Mouse (Mus musculus): ENCODE measurements at regions not wholly inside any gene's neighbourhood (a gene's known extent, or its start where the extent isn't known, plus 50 kb on each side); places are given as distances from the start of the nearest gene placed in this dataset.

DNA sequence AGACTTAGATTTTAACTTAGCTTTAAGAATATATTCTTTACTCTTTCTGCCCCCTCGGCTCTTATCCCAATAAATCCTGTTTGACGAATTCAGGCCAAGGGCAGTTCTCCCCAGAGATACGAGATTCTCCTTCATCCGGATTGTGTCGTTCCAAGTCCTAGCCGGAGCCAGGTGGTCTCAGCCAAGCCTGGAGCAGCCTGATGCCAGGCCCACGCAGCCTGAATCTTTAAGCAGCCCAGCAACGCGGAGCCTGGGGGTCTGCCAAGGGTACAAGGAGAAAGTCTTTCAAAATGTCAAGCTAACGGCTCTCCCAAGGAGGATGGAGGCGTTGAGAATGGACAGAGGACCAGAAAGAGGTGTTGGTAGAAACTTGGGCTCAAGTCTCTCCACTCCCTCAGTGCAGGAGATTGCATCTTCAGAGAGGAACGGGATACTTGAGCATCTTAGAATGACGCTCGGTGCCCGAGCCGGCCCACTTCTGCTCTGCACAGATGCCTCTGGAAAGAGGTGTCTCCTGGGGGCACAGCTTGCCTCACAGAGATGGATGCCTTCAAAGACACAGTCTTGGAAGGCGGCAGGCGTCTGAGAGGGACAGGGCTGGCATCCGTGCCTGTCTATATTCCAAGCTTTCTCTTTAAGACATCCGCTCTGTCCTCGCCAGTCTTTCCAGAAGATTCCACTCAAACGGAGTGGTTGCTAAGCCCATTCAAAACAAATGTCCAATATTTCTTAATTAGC is 145.2 kb upstream of the Ubl3 start:
- no peak overlapping the region for H3K27ac ChIP-seq (ENCODE audit: low read depth, low read length)
- H3K4me2 ChIP-seq, result no peak overlapping the region
- WGBS (ENCODE audit: insufficient replicate concordance), result 80% methylated on average over 22 of the region's 22 CpGs
- H3K36me3 ChIP-seq (ENCODE audit: control insufficient read depth, insufficient read depth, low read length), result no peaks in the 10 kb centered on the region
- no peak overlapping the region for H3K4me3 ChIP-seq (ENCODE audit: low read depth, low read length)
- H3K27me3 ChIP-seq (ENCODE audit: control insufficient read depth, insufficient read depth, low read length), result no peaks in the 10 kb centered on the region
- no peaks in the 10 kb centered on the region for H3K9me3 ChIP-seq (replicated peaks; ENCODE audit: control insufficient read depth, low read length)
- no peaks in the 10 kb centered on the region for H3K4me1 ChIP-seq (ENCODE audit: control insufficient read depth, insufficient read depth, low read length)
- H3K9ac ChIP-seq (ENCODE audit: low read depth, low read length), result no peak overlapping the region
- ATAC-seq (replicated peaks; ENCODE audit: insufficient number of reproducible peaks, low FRiP score, low TSS enrichment), result no peak

DNA sequence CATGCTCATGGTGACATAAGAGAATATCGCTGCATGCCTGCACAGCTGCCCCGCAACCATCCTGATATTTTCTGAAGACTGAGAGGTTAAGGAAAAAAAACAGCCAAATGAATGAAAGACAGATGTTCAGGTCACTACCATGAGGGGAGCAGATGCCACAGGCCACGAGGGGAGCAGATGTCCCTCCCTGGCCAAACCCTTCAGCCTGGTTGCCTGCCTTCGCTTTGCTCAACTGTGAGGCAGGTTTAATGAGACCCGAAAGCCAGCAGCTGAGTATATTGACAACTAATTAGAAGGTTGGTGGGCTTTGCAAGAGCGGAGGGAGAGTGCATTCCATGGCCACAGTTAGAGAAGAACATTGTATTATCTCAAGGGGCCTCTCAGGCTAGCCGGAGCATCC is 141.8 kb upstream of the Ubl3 start:
- H3K9me3 ChIP-seq (replicated peaks; ENCODE audit: control insufficient read depth, low read length), result no peaks in the 10 kb centered on the region
- no peak overlapping the region for H3K9ac ChIP-seq (ENCODE audit: low read depth, low read length)
- H3K27ac ChIP-seq (ENCODE audit: low read depth, low read length), result no peak overlapping the region
- no peaks in the 10 kb centered on the region for H3K36me3 ChIP-seq (ENCODE audit: control insufficient read depth, insufficient read depth, low read length)
- WGBS (ENCODE audit: insufficient replicate concordance), result 70% methylated on average over 7 of the region's 7 CpGs
- peaks cover 11% of the 10 kb centered on the region for H3K4me1 ChIP-seq (ENCODE audit: control insufficient read depth, insufficient read depth, low read length)
- ATAC-seq (replicated peaks; ENCODE audit: insufficient number of reproducible peaks, low FRiP score, low TSS enrichment), result no peak
- H3K4me2 ChIP-seq, result no peak overlapping the region
- no peaks in the 10 kb centered on the region for H3K27me3 ChIP-seq (ENCODE audit: control insufficient read depth, insufficient read depth, low read length)
- H3K4me3 ChIP-seq (ENCODE audit: low read depth, low read length), result no peak overlapping the region

GRCm38 (mm10) chr5:148691486-148691885 is 138.9 kb upstream of the Ubl3 start:
- Histone ChIP-seq H3K4me2 (no peak overlapping the region), H3K4me1 (ENCODE audit: control insufficient read depth, insufficient read depth, low read length) (peaks cover 11% of the 10 kb centered on the region), H3K4me3 (ENCODE audit: low read depth, low read length) (no peak overlapping the region), H3K27ac (ENCODE audit: low read depth, low read length) (no peak overlapping the region), H3K36me3 (ENCODE audit: control insufficient read depth, insufficient read depth, low read length) (no peaks in the 10 kb centered on the region), H3K9me3 (replicated peaks; ENCODE audit: control insufficient read depth, low read length) (no peaks in the 10 kb centered on the region), H3K27me3 (ENCODE audit: control insufficient read depth, insufficient read depth, low read length) (no peaks in the 10 kb centered on the region), H3K9ac (ENCODE audit: low read depth, low read length) (no peak overlapping the region)
- ATAC-seq (replicated peaks; ENCODE audit: insufficient number of reproducible peaks, low FRiP score, low TSS enrichment), result no peak
- WGBS (ENCODE audit: insufficient replicate concordance), result 76% methylated on average over 7 of the region's 7 CpGs

DNA sequence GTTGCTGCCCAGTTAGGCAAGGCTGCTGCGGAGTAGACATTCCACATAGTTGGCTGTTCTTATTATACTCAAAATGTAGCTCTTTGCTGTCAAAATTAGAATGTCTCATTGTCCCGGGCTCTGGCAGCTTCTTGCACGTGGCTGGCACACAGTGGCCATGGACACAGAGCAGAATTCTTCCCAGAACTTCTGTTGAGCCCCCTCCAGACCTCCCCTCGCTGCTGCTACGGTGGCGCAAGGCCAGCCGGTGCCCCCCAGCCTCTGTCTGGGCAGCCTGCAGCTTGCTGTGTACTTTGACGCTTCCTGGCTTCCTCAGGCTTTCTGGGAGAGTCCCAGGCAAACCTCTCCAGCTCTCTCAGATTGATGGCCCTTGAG is 138.2 kb upstream of the Ubl3 start:
- Histone ChIP-seq H3K4me3 (ENCODE audit: low read depth, low read length) (no peak overlapping the region), H3K36me3 (ENCODE audit: control insufficient read depth, insufficient read depth, low read length) (no peaks in the 10 kb centered on the region), H3K27ac (ENCODE audit: low read depth, low read length) (no peak overlapping the region), H3K9me3 (replicated peaks; ENCODE audit: control insufficient read depth, low read length) (no peaks in the 10 kb centered on the region), H3K27me3 (ENCODE audit: control insufficient read depth, insufficient read depth, low read length) (no peaks in the 10 kb centered on the region), H3K4me1 (ENCODE audit: control insufficient read depth, insufficient read depth, low read length) (peaks cover 11% of the 10 kb centered on the region), H3K9ac (ENCODE audit: low read depth, low read length) (no peak overlapping the region), H3K4me2 (no peak overlapping the region)
- 54% methylated on average over 8 of the region's 8 CpGs for WGBS (ENCODE audit: insufficient replicate concordance)
- no peak for ATAC-seq (replicated peaks; ENCODE audit: insufficient number of reproducible peaks, low FRiP score, low TSS enrichment)

DNA sequence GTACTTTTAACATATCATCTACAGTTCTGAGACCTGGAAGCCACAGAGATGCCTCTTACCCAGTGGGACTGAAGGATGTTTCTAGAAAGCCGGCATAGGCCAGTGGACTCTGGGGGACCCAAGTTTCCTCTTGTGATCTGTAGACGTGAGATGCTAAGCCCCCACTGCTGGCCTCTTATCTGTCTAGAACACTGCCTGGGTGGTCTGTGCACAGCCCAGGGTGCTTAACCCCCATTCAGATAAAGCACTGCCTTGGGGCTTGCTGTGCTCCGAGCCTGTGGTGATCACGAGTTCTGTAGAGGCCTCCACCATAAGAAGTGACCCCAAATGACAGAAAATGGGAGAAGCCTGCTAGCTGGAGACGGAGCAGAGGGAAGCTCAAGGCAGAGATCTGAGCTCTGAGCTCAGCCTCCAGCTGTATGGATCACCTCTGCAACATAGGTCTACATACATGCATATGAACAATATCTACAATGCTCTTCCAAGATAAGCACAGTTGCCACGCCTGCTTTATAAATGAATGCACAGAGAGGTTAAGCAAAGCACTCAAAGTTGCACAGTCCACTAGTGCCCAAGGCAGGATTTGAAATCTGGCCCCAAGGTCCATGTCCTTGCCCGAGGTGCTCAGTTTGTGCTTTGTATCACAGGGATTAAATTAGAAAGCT is 137.7 kb upstream of the Ubl3 start:
- Histone ChIP-seq H3K27ac (ENCODE audit: low read depth, low read length) (no peak overlapping the region), H3K9ac (ENCODE audit: low read depth, low read length) (no peak overlapping the region), H3K4me1 (ENCODE audit: control insufficient read depth, insufficient read depth, low read length) (peaks cover 11% of the 10 kb centered on the region), H3K36me3 (ENCODE audit: control insufficient read depth, insufficient read depth, low read length) (no peaks in the 10 kb centered on the region), H3K27me3 (ENCODE audit: control insufficient read depth, insufficient read depth, low read length) (no peaks in the 10 kb centered on the region), H3K9me3 (replicated peaks; ENCODE audit: control insufficient read depth, low read length) (no peaks in the 10 kb centered on the region), H3K4me2 (peak overlapping the region; percentile 17), H3K4me3 (ENCODE audit: low read depth, low read length) (no peak overlapping the region)
- WGBS (ENCODE audit: insufficient replicate concordance), result 41% methylated on average over 7 of the region's 7 CpGs
- ATAC-seq (replicated peaks; ENCODE audit: insufficient number of reproducible peaks, low FRiP score, low TSS enrichment), result peak; percentile 70

- H3K4me3 ChIP-seq (ENCODE audit: low read depth, low read length), result no peak overlapping the region
- ATAC-seq (replicated peaks; ENCODE audit: insufficient number of reproducible peaks, low FRiP score, low TSS enrichment), result 0 out of 2 replicates have a peak, but pooled peaks have one; percentile 52
- no peaks in the 10 kb centered on the region for H3K27me3 ChIP-seq (ENCODE audit: control insufficient read depth, insufficient read depth, low read length)
- no peaks in the 10 kb centered on the region for H3K36me3 ChIP-seq (ENCODE audit: control insufficient read depth, insufficient read depth, low read length)
- no peak overlapping the region for H3K27ac ChIP-seq (ENCODE audit: low read depth, low read length)
- H3K9ac ChIP-seq (ENCODE audit: low read depth, low read length), result no peak overlapping the region
- 72% methylated on average over 9 of the region's 9 CpGs for WGBS (ENCODE audit: insufficient replicate concordance)
- 0 out of 2 replicates have a peak, but pooled peaks cover 3% of the 10 kb centered on the region for H3K9me3 ChIP-seq (replicated peaks; ENCODE audit: control insufficient read depth, low read length)
- H3K4me1 ChIP-seq (ENCODE audit: control insufficient read depth, insufficient read depth, low read length), result peaks cover 11% of the 10 kb centered on the region
- no peak overlapping the region for H3K4me2 ChIP-seq
These were observed 136.7 kb upstream of the Ubl3 start for GRCm38 (mm10) chr5:148689297-148689696.

DNA sequence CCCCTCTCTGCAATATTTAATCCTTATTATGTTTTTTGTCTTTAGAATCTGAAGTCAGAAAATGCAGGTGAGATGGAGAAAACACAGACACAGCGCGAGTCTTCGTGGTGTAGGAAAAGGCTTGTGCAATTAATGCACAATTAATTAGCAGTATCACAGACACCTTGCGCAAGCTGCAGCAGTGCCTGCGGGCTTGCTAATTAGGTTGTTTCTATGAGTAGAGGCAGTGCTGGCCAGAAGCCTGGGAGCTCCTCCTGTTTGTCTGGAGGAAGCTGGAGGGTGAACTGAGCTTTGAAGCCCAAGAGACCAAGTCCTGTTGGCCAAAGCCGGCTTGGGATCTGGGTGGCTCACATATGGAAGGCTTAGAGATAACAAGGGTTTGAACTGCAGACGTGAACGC is 135.9 kb upstream of the Ubl3 start:
- no peaks in the 10 kb centered on the region for H3K36me3 ChIP-seq (ENCODE audit: control insufficient read depth, insufficient read depth, low read length)
- no peak overlapping the region for H3K27ac ChIP-seq (ENCODE audit: low read depth, low read length)
- H3K9me3 ChIP-seq (replicated peaks; ENCODE audit: control insufficient read depth, low read length), result 0 out of 2 replicates have a peak, but pooled peaks cover 3% of the 10 kb centered on the region
- H3K4me1 ChIP-seq (ENCODE audit: control insufficient read depth, insufficient read depth, low read length), result peaks cover 11% of the 10 kb centered on the region
- no peaks in the 10 kb centered on the region for H3K27me3 ChIP-seq (ENCODE audit: control insufficient read depth, insufficient read depth, low read length)
- no peak for ATAC-seq (replicated peaks; ENCODE audit: insufficient number of reproducible peaks, low FRiP score, low TSS enrichment)
- 81% methylated on average over 8 of the region's 8 CpGs for WGBS (ENCODE audit: insufficient replicate concordance)
- H3K9ac ChIP-seq (ENCODE audit: low read depth, low read length), result no peak overlapping the region
- H3K4me3 ChIP-seq (ENCODE audit: low read depth, low read length), result no peak overlapping the region
- H3K4me2 ChIP-seq, result no peak overlapping the region

GRCm38 (mm10) chr5:148687827-148688226 is 135.2 kb upstream of the Ubl3 start:
- Histone ChIP-seq H3K27me3 (ENCODE audit: control insufficient read depth, insufficient read depth, low read length) (no peaks in the 10 kb centered on the region), H3K36me3 (ENCODE audit: control insufficient read depth, insufficient read depth, low read length) (no peaks in the 10 kb centered on the region), H3K9ac (ENCODE audit: low read depth, low read length) (no peak overlapping the region), H3K4me1 (ENCODE audit: control insufficient read depth, insufficient read depth, low read length) (peaks cover 11% of the 10 kb centered on the region), H3K9me3 (replicated peaks; ENCODE audit: control insufficient read depth, low read length) (0 out of 2 replicates have a peak, but pooled peaks cover 3% of the 10 kb centered on the region), H3K4me2 (no peak overlapping the region), H3K27ac (ENCODE audit: low read depth, low read length) (no peak overlapping the region), H3K4me3 (ENCODE audit: low read depth, low read length) (no peak overlapping the region)
- WGBS (ENCODE audit: insufficient replicate concordance), result 59% methylated on average over 3 of the region's 3 CpGs
- ATAC-seq (replicated peaks; ENCODE audit: insufficient number of reproducible peaks, low FRiP score, low TSS enrichment), result no peak

GRCm38 (mm10) chr5:148684216-148684615 is 131.6 kb upstream of the Ubl3 start:
- H3K4me1 ChIP-seq (ENCODE audit: control insufficient read depth, insufficient read depth, low read length), result no peaks in the 10 kb centered on the region
- no peak for ATAC-seq (replicated peaks; ENCODE audit: insufficient number of reproducible peaks, low FRiP score, low TSS enrichment)
- H3K4me3 ChIP-seq (ENCODE audit: low read depth, low read length), result no peak overlapping the region
- no peak overlapping the region for H3K4me2 ChIP-seq
- H3K36me3 ChIP-seq (ENCODE audit: control insufficient read depth, insufficient read depth, low read length), result no peaks in the 10 kb centered on the region
- 0 out of 2 replicates have a peak, but pooled peaks cover 3% of the 10 kb centered on the region for H3K9me3 ChIP-seq (replicated peaks; ENCODE audit: control insufficient read depth, low read length)
- 74% methylated on average over 11 of the region's 11 CpGs for WGBS (ENCODE audit: insufficient replicate concordance)
- no peak overlapping the region for H3K9ac ChIP-seq (ENCODE audit: low read depth, low read length)
- no peak overlapping the region for H3K27ac ChIP-seq (ENCODE audit: low read depth, low read length)
- H3K27me3 ChIP-seq (ENCODE audit: control insufficient read depth, insufficient read depth, low read length), result no peaks in the 10 kb centered on the region

All from heart, embryonic 11.5 days (tissue).